Mouse (Mus musculus) erythroblast, embryonic 14.5 days (primary cell): ENCODE data around the gene Snapc5.

Experiments
- GATA1 ChIP-seq: IDR thresholded peaks from 2 replicates; pipeline ENCODE4 v1.6.1; 2012; ENCODE audit warnings: low read length, inconsistent platforms, mixed read lengths
- TAL1 ChIP-seq: IDR thresholded peaks from 3 replicates; pipeline ENCODE4 v1.6.1; 2012; ENCODE audit warnings: low read length, inconsistent platforms, mixed read lengths

GRCm38 (mm10) chr9:64214452-64214851 is 35.4 kb downstream of the Snapc5 start:
- TF ChIP-seq TAL1 (no peak), GATA1 (no peak)
